8 mouse cellular contexts compared by ENCODE assay signal in the genomic region with DNA sequence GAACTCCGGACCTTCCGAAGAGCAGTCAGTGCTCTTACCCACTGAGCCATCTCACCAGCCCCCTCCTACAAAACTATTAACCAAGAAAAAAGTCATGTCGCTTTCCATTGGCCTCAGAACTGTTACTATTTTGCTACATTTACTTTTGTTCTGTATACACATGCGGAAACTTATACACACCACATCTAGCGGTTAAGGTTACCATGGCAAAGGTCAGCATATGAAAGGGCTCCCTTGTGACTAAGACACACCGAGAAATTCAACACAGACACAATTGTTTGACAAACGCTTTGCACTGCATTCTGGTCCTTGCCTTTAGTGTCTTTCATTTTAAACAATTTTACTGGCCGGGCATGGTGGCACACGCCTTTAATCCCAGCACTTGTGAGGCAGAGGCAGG. TPM values are rescaled to one million over a fixed set of nuclear protein-coding genes. Genes with fewer than 3 reads are reported as not detected.
DNase-seq lines count a peak whose midpoint lies in the region; ATAC-seq and TF ChIP-seq lines count a peak whose summit lies in the region.

No protein-coding gene starts in this region.

- H3K4me1 ChIP-seq in liver, embryonic 11.5 days (replicated peaks; ENCODE audit: control insufficient read depth, insufficient read depth, low read length) = peaks cover 10% of the 10 kb centered on the region; the same call in 1 of the 2 replicates
- H3K4me1 ChIP-seq in ES-Bruce4 (ENCODE audit: control insufficient read depth, insufficient read depth, low read length) = no peaks in the 10 kb centered on the region
- peaks cover 25% of the 10 kb centered on the region for H3K4me1 ChIP-seq in liver, embryonic 16.5 days (ENCODE audit: control insufficient read depth, low read depth, low read length)

- intact Hi-C loops in gastrocnemius, adult 2 months (cut with DNase I) = loop anchor here (5.0 kb wide), 2 partner anchors 52 to 152 kb away; partner anchors contain the start of genes Pigp and Ttc3

- peak overlapping the region; percentile 97; the same call in 1 of the 2 replicates for H3K27ac ChIP-seq in gastrocnemius, adult 2 months
- no peak overlapping the region for H3K27ac ChIP-seq in liver, embryonic 11.5 days (ENCODE audit: low read depth, low read length)
- no peak overlapping the region for H3K27ac ChIP-seq in ES-Bruce4 (ENCODE audit: insufficient read depth, low read length)
- no peak overlapping the region for H3K27ac ChIP-seq in liver, embryonic 16.5 days (ENCODE audit: low read length)

- peak overlapping the region; percentile 13; the same call in 1 of the 2 replicates for H3K4me3 ChIP-seq in gastrocnemius, adult 2 months
- no peak overlapping the region for H3K4me3 ChIP-seq in liver, embryonic 11.5 days (ENCODE audit: low read depth, low read length)
- H3K4me3 ChIP-seq in ES-Bruce4 (ENCODE audit: low read depth, low read length) = no peak overlapping the region
- no peak overlapping the region for H3K4me3 ChIP-seq in liver, embryonic 16.5 days (ENCODE audit: low read depth, low read length)

- no peak for ATAC-seq in liver, embryonic 11.5 days (replicated peaks; ENCODE audit: low FRiP score)
- ATAC-seq in liver, embryonic 16.5 days (ENCODE audit: low read depth) = no peak

- no peak for TF ChIP-seq CTCF in gastrocnemius, adult 2 months (IDR thresholded peaks at IDR 0.05)
- no peak for TF ChIP-seq CTCF in ES-Bruce4 (IDR thresholded peaks at IDR 0.05; ENCODE audit: low read depth, low read length)

- H3K9ac ChIP-seq in liver, embryonic 11.5 days (ENCODE audit: low read depth, low read length) = no peak overlapping the region
- peak overlapping the region; percentile 85; the same call in 1 of the 2 replicates for H3K9ac ChIP-seq in ES-Bruce4 (ENCODE audit: low read depth, poor library complexity, severe bottlenecking)
- H3K9ac ChIP-seq in liver, embryonic 16.5 days (ENCODE audit: low read depth, low read length) = no peak overlapping the region

- 89% methylated on average over 9 of the region's 9 CpGs for WGBS in liver, embryonic 11.5 days
- WGBS in liver, embryonic 16.5 days (ENCODE audit: insufficient replicate concordance) = 81% methylated on average over 9 of the region's 9 CpGs

- peak overlapping the region; percentile 82 for H3K4me2 ChIP-seq in liver, embryonic 11.5 days
- H3K4me2 ChIP-seq in liver, embryonic 16.5 days (ENCODE audit: low read depth, low read length) = peak overlapping the region; percentile 80; the same call in 1 of the 2 replicates

- DNase-seq in gastrocnemius, adult 2 months = no peak
- no peak for DNase-seq in gastrocnemius, postnatal 4 days (ENCODE audit: low spot score in 2 of 2)
- DNase-seq in liver, embryonic 11.5 days (ENCODE audit: low spot score) = no peak
- DNase-seq in liver = no peak
- DNase-seq in right cerebral cortex, postnatal 10 days (ENCODE audit: low spot score in 2 of 2) = no peak
- no peak for DNase-seq in thymus, postnatal 14 days

- no peaks in the 10 kb centered on the region for H3K27me3 ChIP-seq in liver, embryonic 11.5 days (replicated peaks; ENCODE audit: control insufficient read depth, insufficient read depth, low read length)
- no peaks in the 10 kb centered on the region for H3K27me3 ChIP-seq in ES-Bruce4 (ENCODE audit: control insufficient read depth, insufficient read depth, low read length, poor library complexity, severe bottlenecking)
- H3K27me3 ChIP-seq in liver, embryonic 16.5 days (ENCODE audit: control insufficient read depth, insufficient read depth, low read depth, low read length) = no peaks in the 10 kb centered on the region

- TF ChIP-seq POLR2A in ES-Bruce4 (IDR thresholded peaks at IDR 0.05; ENCODE audit: insufficient read depth, low read length) = no peak

- no peaks in the 10 kb centered on the region for H3K9me3 ChIP-seq in liver, embryonic 11.5 days (ENCODE audit: control insufficient read depth, low read length)
- no peaks in the 10 kb centered on the region for H3K9me3 ChIP-seq in ES-Bruce4 (replicated peaks; ENCODE audit: control insufficient read depth, insufficient read depth, low read length, poor library complexity, severe bottlenecking)
- H3K9me3 ChIP-seq in liver, embryonic 16.5 days (replicated peaks; ENCODE audit: control insufficient read depth, low read length) = no peaks in the 10 kb centered on the region

- TF ChIP-seq EP300 in ES-Bruce4 (IDR thresholded peaks at IDR 0.05; ENCODE audit: insufficient read depth, low read depth, low read length) = no peak

- no peaks in the 10 kb centered on the region for H3K36me3 ChIP-seq in liver, embryonic 11.5 days (ENCODE audit: control insufficient read depth, insufficient read depth, low read length)
- no peaks in the 10 kb centered on the region for H3K36me3 ChIP-seq in ES-Bruce4 (ENCODE audit: control insufficient read depth, insufficient read depth, low read length, poor library complexity, severe bottlenecking)
- no peaks in the 10 kb centered on the region for H3K36me3 ChIP-seq in liver, embryonic 16.5 days (ENCODE audit: control insufficient read depth, insufficient read depth)

RNA-seq across cellular contexts. Expression of gene Vps26c, which starts 1.9 kb away (rescaled TPM):
- 10 to 100 TPM in 1 of 2 experiments, 1 to 10 TPM in 1; 8.2 to 10.4 TPM for total RNA-seq in gastrocnemius, adult 2 months (2021)
- total RNA-seq in gastrocnemius, postnatal 4 days (2021) = 10 to 100 TPM; 36.0 TPM
- polyA plus RNA-seq in liver, embryonic 11.5 days (2014; fragmentation: Nextera tagmentation; extraction: Ambion mirVana) = 37.3 and 39.3 TPM in 2 replicates
- polyA plus RNA-seq in ES-Bruce4 (2011; ENCODE audit: insufficient read depth, insufficient read length, low read depth, missing spikeins) = 38.9 and 39.5 TPM in 2 replicates
- polyA plus RNA-seq in liver, embryonic 16.5 days (2015; fragmentation: Nextera tagmentation; extraction: Ambion mirVana) = 19.4 and 24.0 TPM in 2 replicates

RNA-seq across cellular contexts. Expression of gene Dyrk1a, which starts 45.1 kb away (rescaled TPM):
- 10 to 100 TPM; 94.4 to 98.0 TPM for total RNA-seq in gastrocnemius, adult 2 months (2021)
- total RNA-seq in gastrocnemius, postnatal 4 days (2021) = 100 to 1,000 TPM; 114 to 123 TPM
- polyA plus RNA-seq in liver, embryonic 11.5 days (2014; fragmentation: Nextera tagmentation; extraction: Ambion mirVana) = 9.0 TPM in 2 replicates
- polyA plus RNA-seq in ES-Bruce4 (2011; ENCODE audit: insufficient read depth, insufficient read length, low read depth, missing spikeins) = 52.1 and 56.3 TPM in 2 replicates
- 4.0 TPM in 2 replicates for polyA plus RNA-seq in liver, embryonic 16.5 days (2015; fragmentation: Nextera tagmentation; extraction: Ambion mirVana)
